In genomic region chr14:46418371-46419097, GRCm38 (mm10) we compare ENCODE assay signal across 20 mouse cellular contexts. TPM values are rescaled to one million over a fixed set of nuclear protein-coding genes. Genes with fewer than 3 reads are reported as not detected.
DNase-seq lines count a peak whose midpoint lies in the region; ATAC-seq and TF ChIP-seq lines count a peak whose summit lies in the region.
"Had no signal": no experiment of that assay in that cellular context is flagged by ENCODE, and none has a peak within 500 bp of the region (broad histone marks: within the 10 kb centered on the region; RNA-seq: fewer than 3 reads in every experiment).

No protein-coding gene starts in this region.

- no peaks in the 10 kb centered on the region for H3K36me3 ChIP-seq in hindbrain, embryonic 10.5 days
- no peaks in the 10 kb centered on the region for H3K36me3 ChIP-seq in hindbrain, postnatal 0 days (ENCODE audit: insufficient read depth, low read length)
- no peaks in the 10 kb centered on the region for H3K36me3 ChIP-seq in forebrain, embryonic 11.5 days (ENCODE audit: control insufficient read depth, insufficient read depth, low read length)
- H3K36me3 ChIP-seq in limb, embryonic 13.5 days: no peaks in the 10 kb centered on the region
- H3K36me3 ChIP-seq: heart, embryonic 15.5 days; neural tube, embryonic 12.5 days had no signal

- H3K4me2 ChIP-seq in hindbrain, postnatal 0 days (ENCODE audit: low read depth, low read length): no peak overlapping the region
- no peak overlapping the region for H3K4me2 ChIP-seq in forebrain, embryonic 11.5 days (ENCODE audit: low read depth, low read length, severe bottlenecking)
- no peak overlapping the region for H3K4me2 ChIP-seq in limb, embryonic 13.5 days (replicated peaks)
- H3K4me2 ChIP-seq: heart, embryonic 15.5 days; hindbrain, embryonic 14.5 days; neural tube, embryonic 12.5 days had no signal

- H3K4me1 ChIP-seq in hindbrain, embryonic 10.5 days (replicated peaks): peaks cover 15% of the 10 kb centered on the region
- H3K4me1 ChIP-seq in hindbrain, postnatal 0 days (ENCODE audit: insufficient read depth, low read length): no peaks in the 10 kb centered on the region
- peaks cover 2% of the 10 kb centered on the region; the same call in 1 of the 2 replicates for H3K4me1 ChIP-seq in forebrain, embryonic 11.5 days (replicated peaks; ENCODE audit: control insufficient read depth, insufficient read depth, low read length)
- peaks cover 14% of the 10 kb centered on the region; the same call in 1 of the 2 replicates for H3K4me1 ChIP-seq in limb, embryonic 13.5 days
- H3K4me1 ChIP-seq: heart, embryonic 15.5 days; neural tube, embryonic 12.5 days had no signal

- 74% methylated on average over 15 of the region's 15 CpGs for WGBS in hindbrain, embryonic 10.5 days
- 64% methylated on average over 15 of the region's 15 CpGs for WGBS in hindbrain, postnatal 0 days
- WGBS in forebrain, embryonic 11.5 days: 40% methylated on average over 15 of the region's 15 CpGs
- 69% methylated on average over 15 of the region's 15 CpGs for WGBS in limb, embryonic 13.5 days

- no peaks in the 10 kb centered on the region for H3K9me3 ChIP-seq in hindbrain, embryonic 10.5 days
- H3K9me3 ChIP-seq in hindbrain, postnatal 0 days (ENCODE audit: low read length): no peaks in the 10 kb centered on the region
- H3K9me3 ChIP-seq in forebrain, embryonic 11.5 days (ENCODE audit: control insufficient read depth, low read length): no peaks in the 10 kb centered on the region
- no peaks in the 10 kb centered on the region for H3K9me3 ChIP-seq in limb, embryonic 13.5 days
- H3K9me3 ChIP-seq: heart, embryonic 15.5 days; neural tube, embryonic 12.5 days had no signal

- no peak overlapping the region for H3K9ac ChIP-seq in hindbrain, postnatal 0 days (replicated peaks; ENCODE audit: low read length)
- H3K9ac ChIP-seq in forebrain, embryonic 11.5 days (ENCODE audit: low read length): no peak overlapping the region
- H3K9ac ChIP-seq in limb, embryonic 13.5 days: no peak overlapping the region
- H3K9ac ChIP-seq: heart, embryonic 15.5 days; hindbrain, embryonic 14.5 days; neural tube, embryonic 12.5 days had no signal

- TF ChIP-seq CTCF in hindbrain, postnatal 0 days (IDR thresholded peaks at IDR 0.05; ENCODE audit: low read depth): no peak

- ATAC-seq in hindbrain, postnatal 0 days: no peak
- ATAC-seq in forebrain, embryonic 11.5 days (replicated peaks; ENCODE audit: low FRiP score): peak; percentile 83
- ATAC-seq in limb, embryonic 13.5 days (ENCODE audit: low FRiP score, low read depth): no peak
- ATAC-seq: CD4-positive, CD25-positive, alpha-beta regulatory T cell, adult 4 months had no signal

- DNase-seq in hindbrain, embryonic 10.5 days (ENCODE audit: low spot score): peak; percentile 16
- DNase-seq in hindbrain, postnatal 0 days (ENCODE audit: low spot score): no peak
- peak; percentile 73 for DNase-seq in ES-CJ7 (ENCODE audit: low read depth, low spot score)
- peak; percentile 59 for DNase-seq in forebrain, embryonic 11.5 days (ENCODE audit: low spot score)
- DNase-seq in left cerebral cortex, adult 18-20 months (ENCODE audit: low spot score in 2 of 2): no peak
- DNase-seq in right cerebral cortex, postnatal 10 days (ENCODE audit: low spot score in 2 of 2): no peak
- DNase-seq in left cerebral cortex, adult 9 months (ENCODE audit: low spot score in 2 of 2): no peak
- DNase-seq: adrenal gland, adult 8-10 months had no signal

- no peak overlapping the region for H3K27ac ChIP-seq in hindbrain, embryonic 10.5 days
- H3K27ac ChIP-seq in hindbrain, postnatal 0 days: no peak overlapping the region
- H3K27ac ChIP-seq in forebrain, embryonic 11.5 days (ENCODE audit: low read depth, low read length): no peak overlapping the region
- H3K27ac ChIP-seq in limb, embryonic 13.5 days: 0 out of 2 replicates have a peak overlapping the region, but pooled peaks have one; percentile 10
- H3K27ac ChIP-seq: heart, embryonic 15.5 days; hindbrain, embryonic 14.5 days; layer of hippocampus, adult 2 months; neural tube, embryonic 12.5 days had no signal

- H3K27me3 ChIP-seq in hindbrain, embryonic 10.5 days (ENCODE audit: insufficient read depth, poor library complexity, severe bottlenecking): no peaks in the 10 kb centered on the region
- no peaks in the 10 kb centered on the region for H3K27me3 ChIP-seq in hindbrain, postnatal 0 days (ENCODE audit: insufficient read depth, low read length)
- H3K27me3 ChIP-seq in forebrain, embryonic 11.5 days (ENCODE audit: control insufficient read depth, insufficient read depth, low read length): no peaks in the 10 kb centered on the region
- no peaks in the 10 kb centered on the region for H3K27me3 ChIP-seq in limb, embryonic 13.5 days
- H3K27me3 ChIP-seq: heart, embryonic 15.5 days; neural tube, embryonic 12.5 days had no signal

- H3K4me3 ChIP-seq in hindbrain, embryonic 10.5 days: no peak overlapping the region
- H3K4me3 ChIP-seq in hindbrain, postnatal 0 days (ENCODE audit: low read length): no peak overlapping the region
- H3K4me3 ChIP-seq in forebrain, embryonic 11.5 days (ENCODE audit: low read depth, low read length): no peak overlapping the region
- no peak overlapping the region for H3K4me3 ChIP-seq in limb, embryonic 13.5 days
- H3K4me3 ChIP-seq: erythroblast, embryonic 14.5 days; heart, embryonic 15.5 days; layer of hippocampus, adult 2 months; neural tube, embryonic 12.5 days had no signal

RNA-seq across cellular contexts. Expression of gene Bmp4, which starts 28.1 kb away (rescaled TPM):
- 15.4 and 20.9 TPM in 2 replicates for polyA plus RNA-seq in hindbrain, embryonic 10.5 days (2016; fragmentation: Nextera tagmentation; extraction: Ambion mirVana)
- 4.3 and 10.8 TPM in 2 replicates for total RNA-seq in hindbrain, postnatal 0 days (2014; rRNA removed)
- 5.4 and 5.9 TPM in 2 replicates for polyA plus RNA-seq in hindbrain, postnatal 0 days (2015; fragmentation: Nextera tagmentation; extraction: Ambion mirVana)
- polyA plus RNA-seq in forebrain, embryonic 11.5 days (2014; fragmentation: Nextera tagmentation; extraction: Ambion mirVana): 15.1 and 19.4 TPM in 2 replicates
- 34.2 and 40.3 TPM in 2 replicates for polyA plus RNA-seq in limb, embryonic 13.5 days (2015; fragmentation: Nextera tagmentation; extraction: Ambion mirVana)
- total RNA-seq in left cerebral cortex, adult 18-20 months (2021): 1 to 10 TPM; 4.2 to 6.0 TPM
- total RNA-seq: common myeloid progenitor, adult 5-6 weeks had no signal
- polyA plus RNA-seq: CD4-positive, CD25-positive, alpha-beta regulatory T cell, adult 4 months; erythroblast, embryonic 14.5 days had no signal

RNA-seq across cellular contexts. Expression of gene Gm15217, which starts 39.3 kb away (rescaled TPM):
- not detected in 2 replicates for polyA plus RNA-seq in hindbrain, embryonic 10.5 days (2016; fragmentation: Nextera tagmentation; extraction: Ambion mirVana)
- not detected in 2 replicates for total RNA-seq in hindbrain, postnatal 0 days (2014; rRNA removed)
- polyA plus RNA-seq in hindbrain, postnatal 0 days (2015; fragmentation: Nextera tagmentation; extraction: Ambion mirVana): not detected in 2 replicates
- polyA plus RNA-seq in forebrain, embryonic 11.5 days (2014; fragmentation: Nextera tagmentation; extraction: Ambion mirVana): not detected in 2 replicates
- 0.34 TPM in 1 of 2 replicates, not detected in the other for polyA plus RNA-seq in limb, embryonic 13.5 days (2015; fragmentation: Nextera tagmentation; extraction: Ambion mirVana)
- not detected for total RNA-seq in left cerebral cortex, adult 18-20 months (2021)
- total RNA-seq: adrenal gland, adult 8-10 months; common myeloid progenitor, adult 5-6 weeks; gastrocnemius, postnatal 36 days; layer of hippocampus, adult 2 months; megakaryocyte, adult 5-6 weeks had no signal
- polyA plus RNA-seq: CD4-positive, CD25-positive, alpha-beta regulatory T cell, adult 4 months; erythroblast, embryonic 14.5 days; heart, embryonic 15.5 days; hindbrain, embryonic 14.5 days; limb, embryonic 11.5 days; liver, embryonic 16.5 days; neural tube, embryonic 12.5 days had no signal

Comparison
In these comparisons a context has a peak if more than half of its experiments do, and no peak if none do; other contexts are left out.
1. DNase-seq: peak in hindbrain, embryonic 10.5 days (single experiment), ES-CJ7 (single experiment) and forebrain, embryonic 11.5 days (single experiment); none in hindbrain, postnatal 0 days (single experiment), left cerebral cortex, adult 18-20 months (0 of 2), right cerebral cortex, postnatal 10 days (0 of 2) and left cerebral cortex, adult 9 months (0 of 2).